Mouse (Mus musculus) MEL (cell line): ENCODE data around the gene Snorc. TPM values are rescaled to one million over a fixed set of nuclear protein-coding genes. Genes with fewer than 3 reads are reported as not detected.

Experiments used
- DNase-seq: peaks from one replicate; pipeline ENCODE4 v3.0.0; 2011; ENCODE audit warnings: low read depth, low spot score
- H3K27ac ChIP-seq: 2 replicates; pipeline ENCODE4 v1.5.1; 2012; ENCODE audit warnings: low read depth, mild to moderate bottlenecking, control low read depth, low read length, moderate library complexity; ENCODE audit not compliant: control insufficient read depth
- H3K27me3 ChIP-seq, 2 experiments: fragments of 150-350 bp in 1 of 2; sonication (generic) in 1 of 2; 2 replicates each; pipeline ENCODE4 v1.6.1; 2012; ENCODE audit warnings: low read length in 2 of 2, mild to moderate bottlenecking in 2 of 2, improper control_type of control experiment in 1 of 2, moderate library complexity in 1 of 2; ENCODE audit not compliant: insufficient read depth in 2 of 2, control insufficient read depth in 1 of 2
- H3K36me3 ChIP-seq, 2 experiments: 2 replicates each; pipeline ENCODE4 v1.6.1; 2012 to 2014; ENCODE audit warnings: low read length in 2 of 2, improper control_type of control experiment in 1 of 2, inconsistent platforms in 1 of 2, mild to moderate bottlenecking in 1 of 2; ENCODE audit not compliant: insufficient read depth in 2 of 2, control insufficient read depth in 1 of 2
- H3K4me1 ChIP-seq, 2 experiments: fragments of 150-350 bp in 1 of 2; sonication (generic) in 1 of 2; 2 replicates each; pipeline ENCODE4 v1.6.1; 2012; ENCODE audit warnings: low read length in 2 of 2, improper control_type of control experiment in 1 of 2, mild to moderate bottlenecking in 1 of 2; ENCODE audit not compliant: insufficient read depth in 2 of 2, control insufficient read depth in 1 of 2
- H3K4me3 ChIP-seq, 2 experiments: fragments of 150-350 bp in 1 of 2; sonication (generic) in 1 of 2; 2 replicates each; pipeline ENCODE4 v1.5.1; 2012; ENCODE audit warnings: low read depth in 2 of 2, low read length in 2 of 2, mild to moderate bottlenecking in 2 of 2, moderate library complexity in 2 of 2, control low read depth in 1 of 2, improper control_type of control experiment in 1 of 2; ENCODE audit not compliant: control insufficient read depth in 1 of 2, insufficient read depth in 1 of 2
- H3K79me2 ChIP-seq: 2 replicates; pipeline ENCODE4 v1.6.1; 2012; ENCODE audit warnings: mild to moderate bottlenecking, low read length, moderate library complexity; ENCODE audit not compliant: control insufficient read depth, poor library complexity, insufficient read depth
- H3K9ac ChIP-seq: 2 replicates; pipeline ENCODE4 v1.6.1; 2012; ENCODE audit warnings: low read depth, mild to moderate bottlenecking, control low read depth, low read length, moderate library complexity; ENCODE audit not compliant: control insufficient read depth, poor library complexity, severe bottlenecking
- H3K9me3 ChIP-seq: fragments of 150-350 bp; sonication (generic); replicated peaks from 2 replicates; pipeline ENCODE4 v1.6.1; 2012; ENCODE audit warnings: mild to moderate bottlenecking, low read length, improper control_type of control experiment, moderate library complexity; ENCODE audit not compliant: insufficient read depth
- BHLHE40 ChIP-seq: IDR thresholded peaks from 2 replicates; pipeline ENCODE4 v1.6.1; 2012; ENCODE audit warnings: low read depth, mild to moderate bottlenecking, inconsistent platforms, low read length, improper control_type of control experiment, borderline replicate concordance
- CTCF ChIP-seq, 3 experiments: IDR thresholded peaks in 2 of 3; conservative IDR thresholded peaks in 1 of 3; 2 replicates each; pipeline ENCODE4 v1.5.1; 2011 to 2012; ENCODE audit warnings: low read length in 3 of 3, low read depth in 2 of 3, mild to moderate bottlenecking in 2 of 3, improper control_type of control experiment in 1 of 3, inconsistent platforms in 1 of 3, mixed read lengths in 1 of 3, moderate library complexity in 1 of 3; ENCODE audit not compliant: control insufficient read depth in 1 of 3, insufficient read depth in 1 of 3, poor library complexity in 1 of 3, severe bottlenecking in 1 of 3
- E2F4 ChIP-seq: IDR thresholded peaks from 2 replicates; pipeline ENCODE4 v1.6.1; 2011; ENCODE audit warnings: low read depth, low read length, improper control_type of control experiment, borderline replicate concordance
- HCFC1 ChIP-seq: IDR thresholded peaks from 2 replicates; pipeline ENCODE4 v1.6.1; 2012; ENCODE audit warnings: low read depth, mild to moderate bottlenecking, inconsistent platforms, low read length, improper control_type of control experiment, moderate library complexity
- JUND ChIP-seq: IDR thresholded peaks from 2 replicates; pipeline ENCODE4 v1.6.1; 2011; ENCODE audit warnings: low read depth, mild to moderate bottlenecking, improper control_type of control experiment, low read length
- KAT2A ChIP-seq: conservative IDR thresholded peaks from 2 replicates; pipeline ENCODE4 v1.6.1; 2012; ENCODE audit warnings: low read depth, low read length, improper control_type of control experiment, inconsistent platforms
- MXI1 ChIP-seq: IDR thresholded peaks from 2 replicates; pipeline ENCODE4 v1.6.1; 2011; ENCODE audit warnings: mild to moderate bottlenecking, low read depth, low read length, improper control_type of control experiment
- MYB ChIP-seq: IDR thresholded peaks from 2 replicates; pipeline ENCODE4 v1.6.1; 2011; ENCODE audit warnings: mild to moderate bottlenecking, low read depth, low read length, improper control_type of control experiment
- POLR2A ChIP-seq, 2 experiments: IDR thresholded peaks; 2 replicates each; pipeline ENCODE4 v1.6.1; 2011 to 2012; ENCODE audit warnings: low read length in 2 of 2, mild to moderate bottlenecking in 2 of 2, control low read depth in 1 of 2, improper control_type of control experiment in 1 of 2, low read depth in 1 of 2, moderate library complexity in 1 of 2; ENCODE audit not compliant: control insufficient read depth in 1 of 2, insufficient read depth in 1 of 2, poor library complexity in 1 of 2
- POLR2AphosphoS5 ChIP-seq: IDR thresholded peaks from 2 replicates; pipeline ENCODE4 v1.6.1; 2012; ENCODE audit warnings: low read depth, borderline replicate concordance, mild to moderate bottlenecking, inconsistent platforms, low read length, moderate library complexity, mixed read lengths
- RAD21 ChIP-seq: IDR thresholded peaks from 2 replicates; pipeline ENCODE4 v1.6.1; 2011; ENCODE audit warnings: mild to moderate bottlenecking, low read depth, low read length, improper control_type of control experiment
- SMC3 ChIP-seq: IDR thresholded peaks from 2 replicates; pipeline ENCODE4 v1.6.1; 2011; ENCODE audit warnings: low read depth, low read length, improper control_type of control experiment
- TBP ChIP-seq: IDR thresholded peaks from 2 replicates; pipeline ENCODE4 v1.8.0; 2011; ENCODE audit warnings: low read depth, low read length, improper control_type of control experiment
- USF1 ChIP-seq: IDR thresholded peaks from 2 replicates; pipeline ENCODE4 v1.6.1; 2014; ENCODE audit warnings: low read depth, mild to moderate bottlenecking, inconsistent platforms, low read length, improper control_type of control experiment, moderate library complexity
- ZC3H11A ChIP-seq: IDR thresholded peaks from 2 replicates; pipeline ENCODE4 v1.6.1; 2012; ENCODE audit warnings: low read depth, mild to moderate bottlenecking, inconsistent platforms, low read length, improper control_type of control experiment
- ZKSCAN1 ChIP-seq: IDR thresholded peaks from 2 replicates; pipeline ENCODE4 v1.6.1; 2012; ENCODE audit warnings: low read depth, mild to moderate bottlenecking, inconsistent platforms, low read length, improper control_type of control experiment, moderate library complexity
- ZMIZ1 ChIP-seq: IDR thresholded peaks from 2 replicates; pipeline ENCODE4 v1.6.1; 2012; ENCODE audit warnings: low read depth, mild to moderate bottlenecking, inconsistent platforms, low read length, improper control_type of control experiment, moderate library complexity
- ZNF384 ChIP-seq: IDR thresholded peaks from 2 replicates; pipeline ENCODE4 v1.6.1; 2012; ENCODE audit warnings: low read depth, mild to moderate bottlenecking, inconsistent platforms, low read length, improper control_type of control experiment
- polyA plus RNA-seq, 2 experiments: library from polyadenylated mRNA; stranded (reverse) in 1 of 2; unstranded in 1 of 2; fragments of >175 nt in 1 of 2; fragments of >200 nt in 1 of 2; gene quantifications; 2 replicates each; pipeline versions ENCODE4 v1.2.1 to v1.2.4; 2012; ENCODE audit warnings: low replicate concordance in 2 of 2, low read depth in 1 of 2; ENCODE audit not compliant: insufficient read length in 2 of 2, insufficient read depth in 1 of 2, missing spikeins in 1 of 2
- total RNA-seq: library from RNA; depleted of rRNA; stranded (reverse); fragments of 300-350 nt; gene quantifications from 2 replicates; pipeline ENCODE4 v1.2.3, GENCODE M21; 2012

Gene Snorc
- total and polyA plus RNA-seq, 3 experiments = not detected

DNA sequence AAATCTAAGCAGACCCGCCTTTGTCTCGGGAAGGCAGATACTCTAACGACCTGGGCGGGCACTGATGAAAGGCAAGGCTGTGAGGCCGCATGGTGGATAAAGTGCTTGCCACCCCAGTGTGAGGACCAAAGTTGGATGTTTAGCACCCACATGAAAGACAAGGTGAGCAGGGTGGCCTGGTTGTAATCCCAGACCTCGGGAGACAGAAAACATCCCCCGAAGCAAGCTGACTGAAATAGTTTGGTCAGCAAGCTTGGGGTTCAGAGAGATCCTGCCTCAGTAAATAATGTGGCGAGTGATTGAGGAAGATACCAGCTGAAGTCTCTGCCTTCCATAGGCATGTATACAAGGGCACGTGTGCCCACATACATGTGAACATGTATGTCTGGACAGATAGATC, 2.6 kb upstream of the Snorc start:
- H3K27ac ChIP-seq = no peak overlapping the region

DNA sequence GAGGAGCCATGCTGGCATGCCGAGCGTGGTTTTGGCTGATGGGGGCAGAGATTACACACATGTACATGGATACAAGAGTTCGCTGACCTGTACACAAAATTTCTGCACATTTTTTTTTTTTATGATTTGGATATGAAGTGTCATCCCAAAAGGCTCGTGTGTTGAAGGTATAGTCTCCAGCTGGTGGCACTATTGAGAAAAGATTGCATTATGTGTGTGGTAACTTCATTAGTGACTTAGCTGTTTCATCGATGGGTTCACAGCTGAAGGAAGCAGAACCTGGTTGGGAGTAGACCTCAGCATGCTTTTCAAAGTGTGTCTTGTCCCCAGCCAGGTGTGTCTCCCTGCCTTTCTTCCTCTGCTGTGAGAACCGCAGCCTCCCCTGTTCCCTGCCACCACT, 1.8 kb upstream of the Snorc start:
- no peaks in the 10 kb centered on the region for H3K36me3 ChIP-seq
- no peaks in the 10 kb centered on the region for H3K79me2 ChIP-seq
- H3K4me1 ChIP-seq = no peaks in the 10 kb centered on the region
- no peak overlapping the region for H3K27ac ChIP-seq
- no peak overlapping the region for H3K4me3 ChIP-seq
- no peak for TF ChIP-seq TBP
- peak in 2 of 3 experiments; percentile 12 to 66; a peak in 3 of 6 replicates for TF ChIP-seq CTCF (IDR thresholded peaks at IDR 0.05 in 2 of 3, conservative IDR thresholded peaks at IDR 0.05 in 1 of 3; ENCODE audit: control insufficient read depth in 1 of 3, insufficient read depth in 1 of 3, low read depth in 2 of 3, low read length in 3 of 3, poor library complexity in 1 of 3, severe bottlenecking in 1 of 3)
- no peak for TF ChIP-seq E2F4
- TF ChIP-seq RAD21 = peak; percentile 73
- TF ChIP-seq SMC3 = peak; percentile 83
- TF ChIP-seq USF1 = no peak
- peak; percentile 67 for TF ChIP-seq ZC3H11A
- no peak for TF ChIP-seq ZKSCAN1
- no peak for TF ChIP-seq HCFC1
- TF ChIP-seq JUND = no peak
- TF ChIP-seq ZNF384 = peak; percentile 63
- TF ChIP-seq MXI1 = no peak
- DNase-seq = peak; percentile 52
- H3K9ac ChIP-seq = no peak overlapping the region
- no peaks in the 10 kb centered on the region for H3K9me3 ChIP-seq
- H3K27me3 ChIP-seq = peaks cover 0 to under 1% of the 10 kb centered on the region in 2 experiments; a peak in 2 of 4 replicates

More for the DNA sequence above, 2.6 kb upstream of the Snorc start:
- Histone ChIP-seq H3K4me3 (no peak overlapping the region), H3K27me3 (no peaks in the 10 kb centered on the region), H3K79me2 (no peaks in the 10 kb centered on the region), H3K36me3 (no peaks in the 10 kb centered on the region), H3K9me3 (no peaks in the 10 kb centered on the region)
- peak; percentile 12 for DNase-seq
- TF ChIP-seq SMC3 (no peak), CTCF (IDR thresholded peaks at IDR 0.05 in 2 of 3, conservative IDR thresholded peaks at IDR 0.05 in 1 of 3; ENCODE audit: control insufficient read depth in 1 of 3, insufficient read depth in 1 of 3, low read depth in 2 of 3, low read length in 3 of 3, poor library complexity in 1 of 3, severe bottlenecking in 1 of 3) (no peak), POLR2A (IDR thresholded peaks at IDR 0.05; ENCODE audit: control insufficient read depth in 1 of 2, insufficient read depth in 1 of 2, low read depth in 1 of 2, low read length in 2 of 2, poor library complexity in 1 of 2) (no peak), BHLHE40 (no peak), ZNF384 (no peak), KAT2A (no peak), MYB (no peak), POLR2AphosphoS5 (no peak), ZMIZ1 (no peak)
- TF ChIP-seq, all 39 proteins: peak for 0
- no peaks in the 10 kb centered on the region for H3K4me1 ChIP-seq
- no peak overlapping the region for H3K9ac ChIP-seq
